Mouse (Mus musculus): ENCODE results near the gene Hist1h2an. TPM values are rescaled to one million over a fixed set of nuclear protein-coding genes. Genes with fewer than 3 reads are reported as not detected.

Hist1h2an gene
- total and polyA plus RNA-seq, 3 experiments = 8.6 to 1,740 (median 1,204) TPM

GRCm38 (mm10) chr13:21789925-21790324, 2.9 kb upstream of the Hist1h2an start:
- Histone ChIP-seq H3K4me1 (ENCODE audit: control insufficient read depth in 1 of 2, insufficient read depth in 2 of 2, low read length in 2 of 2) (peaks cover 4 to 9% of the 10 kb centered on the region in 2 experiments), H3K36me3 (ENCODE audit: control insufficient read depth in 1 of 2, insufficient read depth in 2 of 2, low read length in 2 of 2) (peaks cover 0 to 28% of the 10 kb centered on the region in 2 experiments; a peak in 2 of 4 replicates), H3K79me2 (ENCODE audit: control insufficient read depth, insufficient read depth, low read length, poor library complexity) (no peaks in the 10 kb centered on the region), H3K27ac (ENCODE audit: control insufficient read depth, low read depth, low read length) (0 out of 2 replicates have a peak overlapping the region, but pooled peaks have one; percentile 5), H3K9ac (ENCODE audit: control insufficient read depth, low read depth, low read length, poor library complexity, severe bottlenecking) (peak overlapping the region; percentile 11), H3K4me3 (ENCODE audit: control insufficient read depth in 1 of 2, insufficient read depth in 1 of 2, low read depth in 2 of 2, low read length in 2 of 2) (no peak overlapping the region), H3K27me3 (ENCODE audit: control insufficient read depth in 1 of 2, insufficient read depth in 2 of 2, low read length in 2 of 2) (no peaks in the 10 kb centered on the region), H3K9me3 (replicated peaks; ENCODE audit: insufficient read depth, low read length) (no peaks in the 10 kb centered on the region)
- DNase-seq (ENCODE audit: low read depth, low spot score) = peak; percentile 60
- TF ChIP-seq ETS1 (IDR thresholded peaks at IDR 0.05; ENCODE audit: low read depth, low read length) (no peak), ZNF384 (IDR thresholded peaks at IDR 0.05; ENCODE audit: low read depth, low read length) (no peak), ZC3H11A (IDR thresholded peaks at IDR 0.05; ENCODE audit: low read depth, low read length) (no peak), TAL1 (IDR thresholded peaks at IDR 0.05; ENCODE audit: low read length) (no peak), GATA1 (IDR thresholded peaks at IDR 0.05; ENCODE audit: low read depth, low read length) (no peak), BHLHE40 (IDR thresholded peaks at IDR 0.05; ENCODE audit: borderline replicate concordance, low read depth, low read length) (no peak), USF1 (IDR thresholded peaks at IDR 0.05; ENCODE audit: low read depth, low read length) (no peak), USF2 (IDR thresholded peaks at IDR 0.05; ENCODE audit: borderline replicate concordance in 1 of 2, insufficient read depth in 1 of 2, low read depth in 1 of 2, low read length in 2 of 2) (no peak), RCOR1 (IDR thresholded peaks at IDR 0.05; ENCODE audit: low read depth, low read length) (no peak), MXI1 (IDR thresholded peaks at IDR 0.05; ENCODE audit: low read depth, low read length) (no peak), EP300 (IDR thresholded peaks at IDR 0.05; ENCODE audit: low read depth in 1 of 2, low read length in 2 of 2) (no peak)

GRCm38 (mm10) chr13:21787760-21788593, 959 bp upstream of the Hist1h2an start:
- H3K79me2 ChIP-seq (ENCODE audit: control insufficient read depth, insufficient read depth, low read length, poor library complexity) = no peaks in the 10 kb centered on the region
- H3K27ac ChIP-seq (ENCODE audit: control insufficient read depth, low read depth, low read length) = peak overlapping the region; percentile 80
- peak; percentile 89 for DNase-seq (ENCODE audit: low read depth, low spot score)
- H3K4me1 ChIP-seq (ENCODE audit: control insufficient read depth in 1 of 2, insufficient read depth in 2 of 2, low read length in 2 of 2) = peaks cover 4 to 9% of the 10 kb centered on the region in 2 experiments
- peak overlapping the region; percentile 49 for H3K9ac ChIP-seq (ENCODE audit: control insufficient read depth, low read depth, low read length, poor library complexity, severe bottlenecking)
- peaks cover 0 to 37% of the 10 kb centered on the region in 2 experiments; a peak in 2 of 4 replicates for H3K36me3 ChIP-seq (ENCODE audit: control insufficient read depth in 1 of 2, insufficient read depth in 2 of 2, low read length in 2 of 2)
- H3K27me3 ChIP-seq (ENCODE audit: control insufficient read depth in 1 of 2, insufficient read depth in 2 of 2, low read length in 2 of 2) = no peaks in the 10 kb centered on the region
- TF ChIP-seq ZKSCAN1 (IDR thresholded peaks at IDR 0.05; ENCODE audit: low read depth, low read length) (no peak), SMC3 (IDR thresholded peaks at IDR 0.05; ENCODE audit: low read depth, low read length) (no peak), TBP (IDR thresholded peaks at IDR 0.05; ENCODE audit: low read depth, low read length) (no peak), POLR2AphosphoS5 (IDR thresholded peaks at IDR 0.05; ENCODE audit: borderline replicate concordance, low read depth, low read length) (peak; percentile 77; the same call in 1 of the 2 replicates)
- H3K9me3 ChIP-seq (replicated peaks; ENCODE audit: insufficient read depth, low read length) = no peaks in the 10 kb centered on the region
- peak overlapping the region; percentile 8 to 31 for H3K4me3 ChIP-seq (ENCODE audit: control insufficient read depth in 1 of 2, insufficient read depth in 1 of 2, low read depth in 2 of 2, low read length in 2 of 2)
